Mouse (Mus musculus) olfactory bulb, adult 2 months (tissue): Measurements from ENCODE around the gene Add2.

Experiments used
- CTCF ChIP-seq: fragments of 200-500 bp; IDR thresholded peaks from 2 replicates; pipeline ENCODE4 v1.5.1; 2012; ENCODE audit warnings: low read depth, mild to moderate bottlenecking, low read length, moderate library complexity; ENCODE audit not compliant: insufficient read depth
- POLR2A ChIP-seq: fragments of 200-500 bp; IDR thresholded peaks from 2 replicates; pipeline ENCODE4 v1.6.1; 2012; ENCODE audit warnings: mild to moderate bottlenecking, low read depth, low read length, moderate library complexity; ENCODE audit not compliant: insufficient read depth

- TF ChIP-seq CTCF (no peak), POLR2A (no peak)
Measured at GRCm38 (mm10) chr6:86029323-86029713, 837 bp downstream of the Add2 start.
